In the genomic region with DNA sequence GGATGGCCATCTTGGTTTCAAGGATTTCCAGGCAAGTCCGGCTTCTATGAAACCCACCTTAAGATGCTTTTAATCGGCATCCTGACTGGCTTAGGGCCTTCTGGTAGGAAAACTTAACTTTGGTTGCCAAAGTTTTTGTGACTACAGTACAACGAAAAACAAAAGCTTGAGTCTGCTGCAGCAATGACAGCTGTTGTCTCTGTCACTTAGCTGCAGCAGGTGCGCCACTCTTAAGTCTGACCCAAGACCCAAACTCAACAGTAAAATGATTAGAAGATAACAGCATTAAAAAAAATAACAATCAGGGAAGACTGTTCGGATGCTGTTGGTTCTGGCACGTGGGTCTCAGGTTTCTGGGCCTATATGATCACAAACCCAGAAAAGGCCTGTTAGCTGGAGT, we compare ENCODE assay signal across 9 mouse cellular contexts. TPM values are rescaled to one million over a fixed set of nuclear protein-coding genes. Genes with fewer than 3 reads are reported as not detected.
DNase-seq lines count a peak whose midpoint lies in the region; ATAC-seq lines count a peak whose summit lies in the region.
"Had no signal": no experiment of that assay in that cellular context is flagged by ENCODE, and none has a peak within 500 bp of the region (broad histone marks: within the 10 kb centered on the region; RNA-seq: fewer than 3 reads in every experiment).

No protein-coding gene starts in this region.

- H3K4me1 ChIP-seq in kidney, embryonic 15.5 days: peaks cover 42% of the 10 kb centered on the region
- H3K4me1 ChIP-seq in embryonic facial prominence, embryonic 14.5 days (ENCODE audit: control insufficient read depth, insufficient read depth, low read length): peaks cover 19% of the 10 kb centered on the region
- H3K4me1 ChIP-seq in intestine, embryonic 16.5 days (ENCODE audit: control insufficient read depth, insufficient read depth, low read length): peaks cover 31% of the 10 kb centered on the region
- H3K4me1 ChIP-seq in neural tube, embryonic 12.5 days: peaks cover 41% of the 10 kb centered on the region

- 62% methylated on average over 6 of the region's 6 CpGs for WGBS in kidney, embryonic 15.5 days
- 55% methylated on average over 6 of the region's 6 CpGs for WGBS in embryonic facial prominence, embryonic 14.5 days
- WGBS in intestine, embryonic 16.5 days: 66% methylated on average over 6 of the region's 6 CpGs
- 69% methylated on average over 6 of the region's 6 CpGs for WGBS in neural tube, embryonic 12.5 days

- H3K27ac ChIP-seq in kidney, embryonic 15.5 days: peak overlapping the region; percentile 94
- H3K27ac ChIP-seq in embryonic facial prominence, embryonic 14.5 days (replicated peaks; ENCODE audit: low read depth, low read length): peak overlapping the region; percentile 91
- H3K27ac ChIP-seq in intestine, embryonic 16.5 days (ENCODE audit: low read length): peak overlapping the region; percentile 78
- H3K27ac ChIP-seq in neural tube, embryonic 12.5 days: no peak overlapping the region

- DNase-seq in kidney, postnatal 14 days: no peak
- DNase-seq in embryonic facial prominence, embryonic 14.5 days (ENCODE audit: low spot score): no peak
- no peak for DNase-seq in T-cell, adult 2 months (ENCODE audit: low spot score)
- no peak for DNase-seq in cerebellum, postnatal 25 days
- no peak for DNase-seq in cerebellum, adult 8-10 months
- DNase-seq: left cerebral cortex, postnatal 4 days had no signal

- peaks cover 39% of the 10 kb centered on the region for H3K36me3 ChIP-seq in kidney, embryonic 15.5 days
- H3K36me3 ChIP-seq in embryonic facial prominence, embryonic 14.5 days (ENCODE audit: control insufficient read depth, insufficient read depth, low read length): peaks cover 34% of the 10 kb centered on the region
- 0 out of 2 replicates have a peak, but pooled peaks cover 5% of the 10 kb centered on the region for H3K36me3 ChIP-seq in intestine, embryonic 16.5 days (ENCODE audit: control insufficient read depth, insufficient read depth, low read length)
- peaks cover 15% of the 10 kb centered on the region for H3K36me3 ChIP-seq in neural tube, embryonic 12.5 days

- H3K9me3 ChIP-seq in kidney, embryonic 15.5 days (replicated peaks): no peaks in the 10 kb centered on the region
- H3K9me3 ChIP-seq in embryonic facial prominence, embryonic 14.5 days (ENCODE audit: control insufficient read depth, low read length): no peaks in the 10 kb centered on the region
- no peaks in the 10 kb centered on the region for H3K9me3 ChIP-seq in intestine, embryonic 16.5 days (ENCODE audit: control insufficient read depth, low read length)
- H3K9me3 ChIP-seq in neural tube, embryonic 12.5 days: no peaks in the 10 kb centered on the region

- peak overlapping the region; percentile 78 for H3K4me3 ChIP-seq in kidney, embryonic 15.5 days (replicated peaks)
- peak overlapping the region; percentile 91 for H3K4me3 ChIP-seq in embryonic facial prominence, embryonic 14.5 days (ENCODE audit: low read depth, low read length)
- H3K4me3 ChIP-seq in intestine, embryonic 16.5 days (ENCODE audit: low read length): peak overlapping the region; percentile 80; the same call in 1 of the 2 replicates
- peak overlapping the region; percentile 75 for H3K4me3 ChIP-seq in neural tube, embryonic 12.5 days

- H3K4me2 ChIP-seq in kidney, embryonic 15.5 days: peak overlapping the region; percentile 86
- peak overlapping the region; percentile 61 for H3K4me2 ChIP-seq in embryonic facial prominence, embryonic 14.5 days (ENCODE audit: low read depth, low read length)
- 0 out of 2 replicates have a peak overlapping the region, but pooled peaks have one; percentile 92 for H3K4me2 ChIP-seq in intestine, embryonic 16.5 days (ENCODE audit: low read depth, low read length)
- H3K4me2 ChIP-seq in neural tube, embryonic 12.5 days (replicated peaks): peak overlapping the region; percentile 92

- H3K9ac ChIP-seq in kidney, embryonic 15.5 days: no peak overlapping the region; the same call in 1 of the 2 replicates
- peak overlapping the region; percentile 95 for H3K9ac ChIP-seq in embryonic facial prominence, embryonic 14.5 days (ENCODE audit: low read depth, low read length)
- H3K9ac ChIP-seq in intestine, embryonic 16.5 days (ENCODE audit: low read depth, low read length): no peak overlapping the region
- no peak overlapping the region for H3K9ac ChIP-seq in neural tube, embryonic 12.5 days

- ATAC-seq in kidney, embryonic 15.5 days (replicated peaks; ENCODE audit: low FRiP score): no peak
- ATAC-seq in embryonic facial prominence, embryonic 14.5 days (ENCODE audit: low read depth): no peak
- ATAC-seq in intestine, embryonic 16.5 days: no peak
- ATAC-seq in neural tube, embryonic 12.5 days (ENCODE audit: low FRiP score, low read depth): no peak

- no peaks in the 10 kb centered on the region for H3K27me3 ChIP-seq in kidney, embryonic 15.5 days
- H3K27me3 ChIP-seq in embryonic facial prominence, embryonic 14.5 days (replicated peaks; ENCODE audit: control insufficient read depth, insufficient read depth, low read length): no peaks in the 10 kb centered on the region
- H3K27me3 ChIP-seq in intestine, embryonic 16.5 days (replicated peaks; ENCODE audit: control insufficient read depth, insufficient read depth, low read length): no peaks in the 10 kb centered on the region
- no peaks in the 10 kb centered on the region for H3K27me3 ChIP-seq in neural tube, embryonic 12.5 days (replicated peaks)

RNA-seq across cellular contexts. Expression of a gene that starts 1.0 kb away (rescaled TPM):
- 62.2 and 68.5 TPM in 2 replicates for polyA plus RNA-seq in kidney, embryonic 15.5 days (2015; fragmentation: Nextera tagmentation; extraction: Ambion mirVana)
- 44.3 and 56.5 TPM in 2 replicates for polyA plus RNA-seq in embryonic facial prominence, embryonic 14.5 days (2014; fragmentation: Nextera tagmentation; extraction: Ambion mirVana)
- 28.3 and 28.6 TPM in 2 replicates for polyA plus RNA-seq in intestine, embryonic 16.5 days (2015; fragmentation: Nextera tagmentation; extraction: Ambion mirVana)
- polyA plus RNA-seq in neural tube, embryonic 12.5 days (2016; fragmentation: Nextera tagmentation; extraction: Ambion mirVana): 61.2 and 61.7 TPM in 2 replicates

RNA-seq across cellular contexts. Expression of a gene that starts 18.9 kb away (rescaled TPM):
- polyA plus RNA-seq in kidney, embryonic 15.5 days (2015; fragmentation: Nextera tagmentation; extraction: Ambion mirVana): 8.6 and 9.8 TPM in 2 replicates
- polyA plus RNA-seq in embryonic facial prominence, embryonic 14.5 days (2014; fragmentation: Nextera tagmentation; extraction: Ambion mirVana): 3.2 and 3.6 TPM in 2 replicates
- 5.1 and 5.3 TPM in 2 replicates for polyA plus RNA-seq in intestine, embryonic 16.5 days (2015; fragmentation: Nextera tagmentation; extraction: Ambion mirVana)
- 10.7 and 10.9 TPM in 2 replicates for polyA plus RNA-seq in neural tube, embryonic 12.5 days (2016; fragmentation: Nextera tagmentation; extraction: Ambion mirVana)

RNA-seq across cellular contexts. Expression of a gene that starts 24.1 kb away (rescaled TPM):
- 174 and 181 TPM in 2 replicates for polyA plus RNA-seq in kidney, embryonic 15.5 days (2015; fragmentation: Nextera tagmentation; extraction: Ambion mirVana)
- 172 and 181 TPM in 2 replicates for polyA plus RNA-seq in embryonic facial prominence, embryonic 14.5 days (2014; fragmentation: Nextera tagmentation; extraction: Ambion mirVana)
- 295 and 299 TPM in 2 replicates for polyA plus RNA-seq in intestine, embryonic 16.5 days (2015; fragmentation: Nextera tagmentation; extraction: Ambion mirVana)
- 169 and 179 TPM in 2 replicates for polyA plus RNA-seq in neural tube, embryonic 12.5 days (2016; fragmentation: Nextera tagmentation; extraction: Ambion mirVana)

RNA-seq across cellular contexts. Expression of a gene that starts 48.2 kb away (rescaled TPM):
- polyA plus RNA-seq in kidney, embryonic 15.5 days (2015; fragmentation: Nextera tagmentation; extraction: Ambion mirVana): 0.22 and 0.30 TPM in 2 replicates
- polyA plus RNA-seq in embryonic facial prominence, embryonic 14.5 days (2014; fragmentation: Nextera tagmentation; extraction: Ambion mirVana): 0.29 and 0.45 TPM in 2 replicates
- 0.54 and 0.71 TPM in 2 replicates for polyA plus RNA-seq in intestine, embryonic 16.5 days (2015; fragmentation: Nextera tagmentation; extraction: Ambion mirVana)
- 0.35 and 0.50 TPM in 2 replicates for polyA plus RNA-seq in neural tube, embryonic 12.5 days (2016; fragmentation: Nextera tagmentation; extraction: Ambion mirVana)
